Mouse (Mus musculus) hindbrain, embryonic 11.5 days (tissue): ENCODE results near the gene Hs3st4. TPM values are rescaled to one million over a fixed set of nuclear protein-coding genes. Genes with fewer than 3 reads are reported as not detected.

ENCODE experiments used
- ATAC-seq: fragments of 200-750 bp; cut with Nextera tagmentation; 2 replicates; pipeline ENCODE4 v1.8.0; 2017; ENCODE audit warnings: mild to moderate bottlenecking, moderate TSS enrichment, moderate library complexity; ENCODE audit not compliant: low FRiP score
- DNase-seq: peaks from one replicate; pipeline ENCODE4 v3.0.0-alpha.2; 2015; ENCODE audit warnings: low spot score
- H3K27ac ChIP-seq: fragments of 300-500 bp; sonication (generic); 2 replicates; pipeline ENCODE4 v1.5.1; 2014; ENCODE audit warnings: mild to moderate bottlenecking, low read depth, low read length
- H3K27me3 ChIP-seq: fragments of 300-500 bp; sonication (generic); 2 replicates; pipeline ENCODE4 v1.6.1; 2014; ENCODE audit warnings: mild to moderate bottlenecking, low read length, moderate library complexity, mixed read lengths; ENCODE audit not compliant: control insufficient read depth, insufficient read depth
- H3K36me3 ChIP-seq: fragments of 300-500 bp; sonication (generic); 2 replicates; pipeline ENCODE4 v1.6.1; 2014; ENCODE audit warnings: mild to moderate bottlenecking, low read length, moderate library complexity, mixed read lengths; ENCODE audit not compliant: control insufficient read depth, insufficient read depth
- H3K4me1 ChIP-seq: fragments of 300-500 bp; sonication (generic); replicated peaks from 2 replicates; pipeline ENCODE4 v1.6.1; 2014; ENCODE audit warnings: low read length, mixed read lengths; ENCODE audit not compliant: control insufficient read depth, insufficient read depth
- H3K4me2 ChIP-seq: fragments of 300-500 bp; sonication (generic); replicated peaks from 2 replicates; pipeline ENCODE4 v1.6.1; 2014; ENCODE audit warnings: mild to moderate bottlenecking, low read depth, low read length
- H3K4me3 ChIP-seq: fragments of 300-500 bp; sonication (generic); 2 replicates; pipeline ENCODE4 v1.5.1; 2014; ENCODE audit warnings: low read depth, low read length
- H3K9ac ChIP-seq: fragments of 300-500 bp; sonication (generic); 2 replicates; pipeline ENCODE4 v1.6.1; 2014; ENCODE audit warnings: low read depth, low read length
- H3K9me3 ChIP-seq: fragments of 300-500 bp; sonication (generic); 2 replicates; pipeline ENCODE4 v1.6.1; 2016; ENCODE audit warnings: low read length; ENCODE audit not compliant: control insufficient read depth
- WGBS: fragments of 180-500 bp; shearing (Covaris S2); extraction: QIAGEN DNeasy Blood & Tissue Kit; methylation state at CpG from one replicate; pipeline ENCODE4 v1.1.7; 2014; 5-methylcytosine and 5-hydroxymethylcytosine counted together
- polyA plus RNA-seq: library from polyadenylated mRNA; unstranded; fragments of >200 nt; fragmentation: Nextera tagmentation; extraction: Ambion mirVana; gene quantifications from 2 replicates; pipeline ENCODE4 v1.2.1, GENCODE M21; 2014

The Hs3st4 gene
- polyA plus RNA-seq: 0.32 and 0.43 TPM in 2 replicates

- DNase-seq (peak; percentile 55), ATAC-seq (peak; percentile 70)
- H3K4me3 ChIP-seq: peak within 1 kb of the TSS; percentile 67
- H3K27ac ChIP-seq: no peak within 1 kb of the TSS
- H3K27me3 ChIP-seq: peaks cover 42% of the 10 kb centered on the region
- peak within 1 kb of the TSS; percentile 99 for H3K4me2 ChIP-seq
- H3K9me3 ChIP-seq: no peaks in the 10 kb centered on the region
- 2% methylated on average over 28 of the region's 74 CpGs for WGBS
- peaks cover 2% of the 10 kb centered on the region; the same call in 1 of the 2 replicates for H3K4me1 ChIP-seq
- no peaks in the 10 kb centered on the region for H3K36me3 ChIP-seq
- H3K9ac ChIP-seq: peak within 1 kb of the TSS; percentile 38; the same call in 1 of the 2 replicates
Observed at GRCm38 (mm10) chr7:123982461-123983038, at the start of gene Hs3st4. Gene Hs3st4 (plus strand): TSS chr7:123982869.

GRCm38 (mm10) chr7:123946836-123947235, 35.8 kb upstream of the Hs3st4 start:
- H3K9me3 ChIP-seq: no peaks in the 10 kb centered on the region
- no peak overlapping the region for H3K9ac ChIP-seq
- ATAC-seq: no peak
- H3K4me3 ChIP-seq: no peak overlapping the region
- H3K36me3 ChIP-seq: no peaks in the 10 kb centered on the region
- WGBS: 85% methylated on average over 3 of the region's 3 CpGs
- no peaks in the 10 kb centered on the region for H3K27me3 ChIP-seq
- H3K27ac ChIP-seq: no peak overlapping the region
- no peak overlapping the region for H3K4me2 ChIP-seq
- DNase-seq: no peak
- no peaks in the 10 kb centered on the region for H3K4me1 ChIP-seq

- ATAC-seq (no peak), DNase-seq (no peak)
- Histone ChIP-seq H3K4me2 (no peak overlapping the region), H3K9ac (no peak overlapping the region), H3K27me3 (no peaks in the 10 kb centered on the region), H3K4me3 (no peak overlapping the region), H3K9me3 (no peaks in the 10 kb centered on the region), H3K27ac (no peak overlapping the region), H3K36me3 (no peaks in the 10 kb centered on the region), H3K4me1 (no peaks in the 10 kb centered on the region)
- WGBS: 89% methylated on average over 5 of the region's 5 CpGs
Observed at GRCm38 (mm10) chr7:123963021-123963420, 19.6 kb upstream of the Hs3st4 start.

GRCm38 (mm10) chr7:123964559-123965142, 18.0 kb upstream of the Hs3st4 start:
- WGBS: 50% methylated on average over 10 of the region's 10 CpGs
- peak; percentile 40 for DNase-seq
- Histone ChIP-seq H3K9me3 (no peaks in the 10 kb centered on the region), H3K4me2 (no peak overlapping the region), H3K36me3 (no peaks in the 10 kb centered on the region), H3K27me3 (no peaks in the 10 kb centered on the region), H3K27ac (no peak overlapping the region), H3K4me3 (no peak overlapping the region), H3K4me1 (no peaks in the 10 kb centered on the region), H3K9ac (no peak overlapping the region)
- ATAC-seq: no peak

- no peak overlapping the region for H3K4me3 ChIP-seq
- H3K9ac ChIP-seq: no peak overlapping the region
- no peak overlapping the region for H3K27ac ChIP-seq
- 66% methylated on average over 7 of the region's 7 CpGs for WGBS
- H3K36me3 ChIP-seq: no peaks in the 10 kb centered on the region
- no peak overlapping the region for H3K4me2 ChIP-seq
- ATAC-seq (no peak), DNase-seq (no peak)
- no peaks in the 10 kb centered on the region for H3K27me3 ChIP-seq
- H3K9me3 ChIP-seq: no peaks in the 10 kb centered on the region
- H3K4me1 ChIP-seq: no peaks in the 10 kb centered on the region
Observed at GRCm38 (mm10) chr7:123965515-123965914, 17.2 kb upstream of the Hs3st4 start.

- no peak overlapping the region for H3K27ac ChIP-seq
- ATAC-seq: no peak
- DNase-seq: no peak
- H3K4me1 ChIP-seq: no peaks in the 10 kb centered on the region
- H3K27me3 ChIP-seq: no peaks in the 10 kb centered on the region
- H3K9me3 ChIP-seq: no peaks in the 10 kb centered on the region
- no peak overlapping the region for H3K4me3 ChIP-seq
- WGBS: 59% methylated on average over 7 of the region's 7 CpGs
- H3K36me3 ChIP-seq: no peaks in the 10 kb centered on the region
- no peak overlapping the region for H3K9ac ChIP-seq
- no peak overlapping the region for H3K4me2 ChIP-seq
Observed at GRCm38 (mm10) chr7:123975441-123975840, 7.2 kb upstream of the Hs3st4 start.

- Histone ChIP-seq H3K4me1 (peaks cover 2% of the 10 kb centered on the region; the same call in 1 of the 2 replicates), H3K27ac (no peak overlapping the region), H3K27me3 (peaks cover 42% of the 10 kb centered on the region), H3K4me2 (no peak overlapping the region), H3K9me3 (no peaks in the 10 kb centered on the region), H3K9ac (no peak overlapping the region), H3K4me3 (no peak overlapping the region), H3K36me3 (no peaks in the 10 kb centered on the region)
- WGBS: 38% methylated on average over 7 of the region's 7 CpGs
- DNase-seq (no peak), ATAC-seq (no peak)
Observed at GRCm38 (mm10) chr7:123981435-123981834, 1.2 kb upstream of the Hs3st4 start.

- Histone ChIP-seq H3K9me3 (no peaks in the 10 kb centered on the region), H3K27ac (no peak overlapping the region), H3K9ac (no peak overlapping the region), H3K36me3 (no peaks in the 10 kb centered on the region), H3K4me1 (peaks cover 2% of the 10 kb centered on the region; the same call in 1 of the 2 replicates), H3K27me3 (peaks cover 42% of the 10 kb centered on the region), H3K4me3 (peak overlapping the region; percentile 67), H3K4me2 (peak overlapping the region; percentile 99)
- no peak for DNase-seq
- 3% methylated on average over 5 of the region's 5 CpGs for WGBS
- no peak for ATAC-seq
Observed at GRCm38 (mm10) chr7:123982010-123982409, 659 bp upstream of the Hs3st4 start.
